Mouse (Mus musculus): ENCODE measurements around the gene Trank1. TPM values are rescaled to one million over a fixed set of nuclear protein-coding genes. Genes with fewer than 3 reads are reported as not detected.

The Trank1 gene
- polyA plus RNA-seq, 1 experiment, result not detected

DNA sequence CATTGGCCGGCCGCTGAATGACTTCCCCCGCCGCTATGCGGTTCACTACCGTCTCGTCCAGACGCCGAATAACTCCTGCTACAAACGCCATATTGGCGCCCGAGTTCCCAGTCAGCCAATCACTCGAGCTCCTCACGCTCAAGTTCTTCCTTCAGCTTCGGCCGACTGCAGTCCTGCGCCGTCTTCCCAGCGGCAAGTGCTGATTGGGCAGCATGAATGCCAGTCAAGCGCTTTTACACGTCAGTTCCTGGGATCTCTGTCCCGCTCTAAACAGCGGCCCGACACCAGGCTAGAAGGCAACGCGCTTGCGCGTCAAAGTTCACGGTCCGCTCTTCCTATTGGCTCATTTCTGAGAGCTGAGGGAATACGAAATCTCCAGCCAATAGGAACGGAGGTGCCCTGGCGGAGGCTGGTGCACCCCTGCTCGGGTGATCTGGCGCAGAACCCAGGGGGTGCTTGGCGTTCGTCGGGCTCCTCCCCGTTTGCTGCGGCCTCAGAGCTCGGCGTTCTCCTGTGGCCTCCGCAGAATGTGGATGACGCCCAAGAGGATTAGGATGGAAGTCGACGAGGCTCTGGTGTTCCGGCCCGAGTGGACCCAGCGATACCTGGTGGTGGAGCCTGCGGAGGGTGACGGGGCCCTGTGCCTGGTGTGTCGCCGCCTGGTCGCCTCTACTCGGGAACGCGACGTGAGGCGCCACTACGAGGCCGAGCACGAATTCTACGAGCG, 39.9 kb upstream of the Trank1 start, which contains the start of the genes Mlh1 and Epm2aip1:
TSS of gene Mlh1 (minus strand) at position 358 of the 727 bp plus-strand sequence.
TSS of gene Epm2aip1 (plus strand) at position 496 of the 727 bp plus-strand sequence.
- no peaks in the 10 kb centered on the region for H3K27me3 ChIP-seq (ENCODE audit: control insufficient read depth, insufficient read depth, insufficient read length)
- TF ChIP-seq POLR2AphosphoS2 (IDR thresholded peaks at IDR 0.05; ENCODE audit: insufficient read length, low read depth), result peak; percentile 93
- TF ChIP-seq POLR2A (IDR thresholded peaks at IDR 0.05; ENCODE audit: insufficient read length, low read depth), result peak; percentile 94
- no peak for TF ChIP-seq TCF3 (IDR thresholded peaks at IDR 0.05; ENCODE audit: insufficient read length, low read depth)
- peaks cover 5% of the 10 kb centered on the region for H3K36me3 ChIP-seq (ENCODE audit: control insufficient read depth, insufficient read depth)
- H3K4me3 ChIP-seq, result peak within 1 kb of the TSS; percentile 93
- H3K79me2 ChIP-seq (ENCODE audit: control insufficient read depth, insufficient read depth), result peaks cover 59% of the 10 kb centered on the region
- peak within 1 kb of the TSS; percentile 90 for H3K4me2 ChIP-seq (ENCODE audit: low read depth)
- peak within 1 kb of the TSS; percentile 84 for H3ac ChIP-seq (ENCODE audit: control insufficient read depth, insufficient read length)

- H3K4me2 ChIP-seq (ENCODE audit: low read depth), result peak overlapping the region; percentile 90
- TF ChIP-seq TCF12 (IDR thresholded peaks at IDR 0.05; ENCODE audit: insufficient read depth, poor library complexity, severe bottlenecking) (no peak), POLR2AphosphoS2 (IDR thresholded peaks at IDR 0.05; ENCODE audit: insufficient read length, low read depth) (no peak), REST (IDR thresholded peaks at IDR 0.05; ENCODE audit: insufficient read depth, insufficient read length) (no peak), MYOD1 (IDR thresholded peaks at IDR 0.05; ENCODE audit: control insufficient read depth in 1 of 3, insufficient read length in 2 of 3, low read depth in 2 of 3) (no peak), MAX (IDR thresholded peaks at IDR 0.05; ENCODE audit: low read depth) (no peak), SRF (IDR thresholded peaks at IDR 0.05; ENCODE audit: control insufficient read depth, insufficient read length, low read depth) (no peak), POLR2A (IDR thresholded peaks at IDR 0.05; ENCODE audit: insufficient read length, low read depth) (no peak), TCF3 (IDR thresholded peaks at IDR 0.05; ENCODE audit: insufficient read length, low read depth) (no peak), E2F4 (IDR thresholded peaks at IDR 0.05; ENCODE audit: insufficient read depth) (no peak), MYOG (IDR thresholded peaks at IDR 0.05; ENCODE audit: control insufficient read depth in 1 of 3, insufficient read depth in 1 of 3, insufficient read length in 2 of 3, low read depth in 2 of 3) (no peak), CEBPB (IDR thresholded peaks at IDR 0.05; ENCODE audit: insufficient read depth, poor library complexity, severe bottlenecking) (no peak), USF1 (IDR thresholded peaks at IDR 0.05; ENCODE audit: low read depth) (no peak)
- H3K36me3 ChIP-seq (ENCODE audit: control insufficient read depth, insufficient read depth), result peaks cover 10% of the 10 kb centered on the region
These were observed 39.2 kb upstream of the Trank1 start for GRCm38 (mm10) chr9:111272356-111272755.

DNA sequence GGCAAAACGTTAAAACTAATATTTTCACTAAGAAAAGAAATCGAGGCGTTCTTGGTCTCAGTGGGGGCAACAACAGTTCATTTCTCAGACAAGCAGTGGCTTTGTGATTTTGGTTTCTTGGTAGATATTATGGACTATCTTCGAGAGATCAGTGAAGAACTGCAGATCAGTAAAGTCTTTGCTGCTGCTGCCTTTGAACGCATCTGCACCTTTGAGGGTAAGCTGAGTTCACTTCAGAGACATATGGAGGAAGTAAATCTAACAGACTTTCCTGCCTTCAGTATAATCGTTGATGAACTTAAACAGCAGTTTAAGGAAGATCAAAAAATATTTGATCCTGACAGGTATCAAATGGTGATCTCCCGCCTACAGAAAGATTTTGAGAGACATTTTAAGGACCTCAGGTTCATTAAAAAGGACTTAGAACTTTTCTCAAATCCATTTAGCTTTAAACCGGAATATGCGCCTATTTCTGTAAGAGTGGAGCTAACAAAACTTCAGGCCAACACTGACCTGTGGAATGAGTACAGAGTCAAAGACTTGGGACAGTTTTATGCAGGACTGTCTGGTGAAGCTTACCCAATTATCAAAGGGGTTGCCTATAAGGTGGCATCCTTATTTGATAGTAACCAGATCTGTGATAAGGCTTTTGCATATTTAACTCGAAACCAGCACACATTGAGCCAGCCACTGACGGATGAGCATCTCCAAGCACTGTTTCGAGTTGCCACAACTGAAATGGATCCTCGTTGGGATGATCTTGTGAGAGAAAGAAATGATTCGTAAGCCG, 38.3 kb upstream of the Trank1 start:
- peak overlapping the region; percentile 90 for H3K4me2 ChIP-seq (ENCODE audit: low read depth)
- H3K36me3 ChIP-seq (ENCODE audit: control insufficient read depth, insufficient read depth), result peaks cover 14% of the 10 kb centered on the region
- H3K79me2 ChIP-seq (ENCODE audit: control insufficient read depth, insufficient read depth), result peaks cover 68% of the 10 kb centered on the region
- H3K27me3 ChIP-seq (ENCODE audit: control insufficient read depth, insufficient read depth, insufficient read length), result no peaks in the 10 kb centered on the region
- TF ChIP-seq TCF12 (IDR thresholded peaks at IDR 0.05; ENCODE audit: insufficient read depth, poor library complexity, severe bottlenecking) (no peak), POLR2A (IDR thresholded peaks at IDR 0.05; ENCODE audit: insufficient read length, low read depth) (no peak), MYOG (IDR thresholded peaks at IDR 0.05; ENCODE audit: control insufficient read depth in 1 of 3, insufficient read depth in 1 of 3, insufficient read length in 2 of 3, low read depth in 2 of 3) (no peak), E2F4 (IDR thresholded peaks at IDR 0.05; ENCODE audit: insufficient read depth) (no peak), MAX (IDR thresholded peaks at IDR 0.05; ENCODE audit: low read depth) (no peak), REST (IDR thresholded peaks at IDR 0.05; ENCODE audit: insufficient read depth, insufficient read length) (no peak), POLR2AphosphoS2 (IDR thresholded peaks at IDR 0.05; ENCODE audit: insufficient read length, low read depth) (no peak), MYOD1 (IDR thresholded peaks at IDR 0.05; ENCODE audit: control insufficient read depth in 1 of 3, insufficient read length in 2 of 3, low read depth in 2 of 3) (no peak), CEBPB (IDR thresholded peaks at IDR 0.05; ENCODE audit: insufficient read depth, poor library complexity, severe bottlenecking) (no peak), USF1 (IDR thresholded peaks at IDR 0.05; ENCODE audit: low read depth) (no peak), SRF (IDR thresholded peaks at IDR 0.05; ENCODE audit: control insufficient read depth, insufficient read length, low read depth) (no peak), TCF3 (IDR thresholded peaks at IDR 0.05; ENCODE audit: insufficient read length, low read depth) (no peak)
- H3K4me3 ChIP-seq, result peak overlapping the region; percentile 93
- peak overlapping the region; percentile 84 for H3ac ChIP-seq (ENCODE audit: control insufficient read depth, insufficient read length)

More at GRCm38 (mm10) chr9:111272356-111272755, 39.2 kb upstream of the Trank1 start:
- peak overlapping the region; percentile 84 for H3ac ChIP-seq (ENCODE audit: control insufficient read depth, insufficient read length)
- H3K27me3 ChIP-seq (ENCODE audit: control insufficient read depth, insufficient read depth, insufficient read length), result no peaks in the 10 kb centered on the region
- peaks cover 67% of the 10 kb centered on the region for H3K79me2 ChIP-seq (ENCODE audit: control insufficient read depth, insufficient read depth)
- H3K4me3 ChIP-seq, result peak overlapping the region; percentile 93

GRCm38 (mm10) chr9:111273958-111274357, 37.6 kb upstream of the Trank1 start:
- TF ChIP-seq POLR2A (IDR thresholded peaks at IDR 0.05; ENCODE audit: insufficient read length, low read depth) (no peak), USF1 (IDR thresholded peaks at IDR 0.05; ENCODE audit: low read depth) (no peak), MAX (IDR thresholded peaks at IDR 0.05; ENCODE audit: low read depth) (no peak), E2F4 (IDR thresholded peaks at IDR 0.05; ENCODE audit: insufficient read depth) (no peak), MYOD1 (IDR thresholded peaks at IDR 0.05; ENCODE audit: control insufficient read depth in 1 of 3, insufficient read length in 2 of 3, low read depth in 2 of 3) (no peak), MYOG (IDR thresholded peaks at IDR 0.05; ENCODE audit: control insufficient read depth in 1 of 3, insufficient read depth in 1 of 3, insufficient read length in 2 of 3, low read depth in 2 of 3) (no peak), TCF12 (IDR thresholded peaks at IDR 0.05; ENCODE audit: insufficient read depth, poor library complexity, severe bottlenecking) (no peak), POLR2AphosphoS2 (IDR thresholded peaks at IDR 0.05; ENCODE audit: insufficient read length, low read depth) (no peak), CEBPB (IDR thresholded peaks at IDR 0.05; ENCODE audit: insufficient read depth, poor library complexity, severe bottlenecking) (no peak), REST (IDR thresholded peaks at IDR 0.05; ENCODE audit: insufficient read depth, insufficient read length) (no peak), TCF3 (IDR thresholded peaks at IDR 0.05; ENCODE audit: insufficient read length, low read depth) (no peak), SRF (IDR thresholded peaks at IDR 0.05; ENCODE audit: control insufficient read depth, insufficient read length, low read depth) (no peak)
- Histone ChIP-seq H3K27me3 (ENCODE audit: control insufficient read depth, insufficient read depth, insufficient read length) (no peaks in the 10 kb centered on the region), H3K36me3 (ENCODE audit: control insufficient read depth, insufficient read depth) (peaks cover 22% of the 10 kb centered on the region), H3K4me2 (ENCODE audit: low read depth) (peak overlapping the region; percentile 90), H3ac (ENCODE audit: control insufficient read depth, insufficient read length) (no peak overlapping the region), H3K79me2 (ENCODE audit: control insufficient read depth, insufficient read depth) (peaks cover 68% of the 10 kb centered on the region), H3K4me3 (peak overlapping the region; percentile 93)
